Mouse (Mus musculus) midbrain, embryonic 11.5 days (tissue): ENCODE results near the gene Ctsm. TPM values are rescaled to one million over a fixed set of nuclear protein-coding genes. Genes with fewer than 3 reads are reported as not detected.
"Not testable (repeated sequence)": the region's sequence is repeated elsewhere in the genome, so short reads cannot be mapped to it uniquely, and the experiment has no call there.

Experiments
- ATAC-seq: fragments of 200-750 bp; cut with Nextera tagmentation; 2 replicates; pipeline ENCODE4 v1.8.0; 2017; ENCODE audit warnings: moderate TSS enrichment, moderate library complexity; ENCODE audit not compliant: low FRiP score
- DNase-seq: peaks from one replicate; pipeline ENCODE4 v3.0.0; 2015; ENCODE audit warnings: low spot score; ENCODE audit errors: missing footprints
- H3K27ac ChIP-seq: fragments of 300-500 bp; sonication (generic); 2 replicates; pipeline ENCODE4 v1.5.1; 2014; ENCODE audit warnings: low read depth, low read length
- H3K27me3 ChIP-seq: fragments of 300-500 bp; sonication (generic); 2 replicates; pipeline ENCODE4 v1.6.1; 2014; ENCODE audit warnings: mild to moderate bottlenecking, low read length, moderate library complexity, mixed read lengths; ENCODE audit not compliant: control insufficient read depth, insufficient read depth
- H3K36me3 ChIP-seq: fragments of 300-500 bp; sonication (generic); 2 replicates; pipeline ENCODE4 v1.6.1; 2014; ENCODE audit warnings: mild to moderate bottlenecking, low read length, moderate library complexity, mixed read lengths; ENCODE audit not compliant: control insufficient read depth, insufficient read depth
- H3K4me1 ChIP-seq: fragments of 300-500 bp; sonication (generic); 2 replicates; pipeline ENCODE4 v1.6.1; 2014; ENCODE audit warnings: low read length; ENCODE audit not compliant: control insufficient read depth, insufficient read depth
- H3K4me2 ChIP-seq: fragments of 300-500 bp; sonication (generic); 2 replicates; pipeline ENCODE4 v1.6.1; 2014; ENCODE audit warnings: mild to moderate bottlenecking, moderate library complexity
- H3K4me3 ChIP-seq: fragments of 300-500 bp; sonication (generic); 2 replicates; pipeline ENCODE4 v1.5.1; 2014; ENCODE audit warnings: low read depth, low read length
- H3K9ac ChIP-seq: fragments of 300-500 bp; sonication (generic); 2 replicates; pipeline ENCODE4 v1.6.1; 2014; ENCODE audit warnings: low read length
- H3K9me3 ChIP-seq: fragments of 300-500 bp; sonication (generic); 2 replicates; pipeline ENCODE4 v1.6.1; 2016; ENCODE audit warnings: low read length; ENCODE audit not compliant: control insufficient read depth
- WGBS: fragments of 180-500 bp; shearing (Covaris S2); extraction: QIAGEN DNeasy Blood & Tissue Kit; methylation state at CpG from one replicate; pipeline ENCODE4 v1.1.7; 2014; 5-methylcytosine and 5-hydroxymethylcytosine counted together
- polyA plus RNA-seq: library from polyadenylated mRNA; unstranded; fragments of >200 nt; fragmentation: Nextera tagmentation; extraction: Ambion mirVana; gene quantifications from 2 replicates; pipeline ENCODE4 v1.2.1, GENCODE M21; 2014

Ctsm gene
- not detected in 2 replicates for polyA plus RNA-seq

- Histone ChIP-seq H3K4me2 (no peak within 1 kb of the TSS), H3K9ac (no peak within 1 kb of the TSS), H3K4me3 (no peak within 1 kb of the TSS), H3K27me3 (no peaks in the 10 kb centered on the region), H3K9me3 (peaks cover 11% of the 10 kb centered on the region), H3K36me3 (no peaks in the 10 kb centered on the region), H3K4me1 (no peaks in the 10 kb centered on the region), H3K27ac (no peak within 1 kb of the TSS)
- WGBS = 63% methylated on average over 4 of the region's 4 CpGs
- DNase-seq (no peak), ATAC-seq (no peak)
These were observed at the start of gene Ctsm for GRCm38 (mm10) chr13:61541631-61542030. TSS of gene Ctsm (minus strand) at chr13:61541839.

DNA sequence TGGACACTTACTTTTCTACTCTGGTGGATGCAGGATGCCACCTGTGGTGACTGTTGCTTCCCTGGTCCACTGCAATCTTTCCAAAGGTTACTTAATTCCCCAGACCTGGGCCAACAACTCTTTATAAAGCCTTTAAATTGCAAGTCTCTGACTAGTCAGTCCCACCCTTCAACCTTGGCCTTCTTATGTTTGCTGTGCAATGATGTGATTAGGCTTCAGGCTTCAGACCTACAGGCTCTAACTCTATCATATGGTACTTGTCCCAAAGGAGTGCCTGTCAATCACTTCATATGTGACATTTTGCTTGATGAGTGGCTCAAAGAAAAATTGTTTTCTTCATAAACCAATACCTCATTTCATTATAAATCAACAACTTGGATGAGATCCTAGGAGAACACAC lies 28.4 kb upstream of the Ctsm start, which contains the start of gene Cts3:
Cts3 (minus strand) TSS at position 101 of the 400 bp plus-strand sequence.
- peaks cover 15% of the 10 kb centered on the region; the same call in 1 of the 2 replicates for H3K9me3 ChIP-seq

DNA sequence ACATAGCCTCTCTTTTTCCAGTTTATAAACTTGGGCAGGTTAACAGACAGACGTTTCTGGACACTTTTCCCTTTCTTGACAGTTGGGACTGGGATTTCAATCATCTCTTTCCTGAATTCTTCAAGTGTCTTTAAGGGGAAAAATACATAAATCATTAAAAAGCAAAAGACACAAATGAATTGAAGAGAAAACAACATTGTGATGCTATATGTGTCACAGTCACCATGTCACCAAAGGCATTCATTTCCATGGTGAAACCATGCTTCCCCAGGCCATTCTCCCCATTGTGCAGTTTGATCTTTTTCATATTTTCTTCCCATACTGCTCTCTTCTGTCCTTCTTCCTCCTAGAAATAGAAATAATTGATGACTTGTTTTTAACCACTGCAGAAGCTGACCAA lies 26.4 kb upstream of the Ctsm start, which contains the start of gene Gm49352:
Gm49352 (minus strand) TSS at position 101 of the 400 bp plus-strand sequence.
- H3K4me2 ChIP-seq, H3K9ac ChIP-seq, H3K27ac ChIP-seq, H3K36me3 ChIP-seq, H3K4me1 ChIP-seq, ATAC-seq, DNase-seq, H3K4me3 ChIP-seq, H3K27me3 ChIP-seq: not testable (repeated sequence)
- WGBS = 54% methylated on average over 1 of the region's 1 CpGs
- H3K9me3 ChIP-seq = peaks cover 16% of the 10 kb centered on the region

More for the DNA sequence above, 28.4 kb upstream of the Ctsm start, which contains the start of gene Cts3:
- Histone ChIP-seq H3K27me3 (no peaks in the 10 kb centered on the region), H3K4me1 (no peaks in the 10 kb centered on the region), H3K4me2 (no peak within 1 kb of the TSS), H3K27ac (no peak within 1 kb of the TSS), H3K36me3 (no peaks in the 10 kb centered on the region), H3K9ac (no peak within 1 kb of the TSS), H3K4me3 (no peak within 1 kb of the TSS)
- ATAC-seq (no peak), DNase-seq (no peak)

Other genes with a start within 250 kb of the Ctsm start
- not detected in 2 replicates for gene Cts7, start 183.6 kb downstream of the Ctsm start, polyA plus RNA-seq
- gene Gm49352, start 26.3 kb upstream of the Ctsm start, polyA plus RNA-seq = not detected in 2 replicates
- gene Cts3, start 28.3 kb upstream of the Ctsm start, polyA plus RNA-seq = not detected in 2 replicates